Mouse (Mus musculus) bone marrow macrophage, adult 2 months (primary cell): ENCODE results near the gene Fkbp2. TPM values are rescaled to one million over a fixed set of nuclear protein-coding genes. Genes with fewer than 3 reads are reported as not detected.

Source experiments
- H3K27ac ChIP-seq: 2 replicates; pipeline ENCODE4 v1.5.1; 2012; ENCODE audit warnings: low read depth, low read length; ENCODE audit not compliant: insufficient read depth
- H3K4me1 ChIP-seq: 2 replicates; pipeline ENCODE4 v1.6.1; 2012; ENCODE audit warnings: low read length; ENCODE audit not compliant: control insufficient read depth, insufficient read depth
- H3K4me3 ChIP-seq: 2 replicates; pipeline ENCODE4 v1.5.1; 2012; ENCODE audit warnings: mild to moderate bottlenecking, low read length, moderate library complexity; ENCODE audit not compliant: insufficient read depth
- CTCF ChIP-seq: IDR thresholded peaks from 2 replicates; pipeline ENCODE4 v1.5.1; 2012; ENCODE audit warnings: low read depth, mild to moderate bottlenecking, low read length, moderate library complexity
- POLR2A ChIP-seq: IDR thresholded peaks from 2 replicates; pipeline ENCODE4 v1.6.1; 2012; ENCODE audit warnings: mild to moderate bottlenecking, low read depth, low read length, borderline replicate concordance
- polyA plus RNA-seq: library from polyadenylated mRNA; stranded (reverse); fragments of >200 nt; gene quantifications from 2 replicates; pipeline ENCODE4 v1.2.4, GENCODE M21; 2012; ENCODE audit not compliant: missing spikeins, insufficient read depth, insufficient read length

Gene Fkbp2
- polyA plus RNA-seq, 1 experiment, result 118 TPM

GRCm38 (mm10) chr19:6941372-6942248, 38.7 kb downstream of the Fkbp2 start, which contains the start of gene Bad:
Gene Bad (plus strand): TSS chr19:6941861.
- H3K27ac ChIP-seq, result peak within 1 kb of the TSS; percentile 97
- TF ChIP-seq CTCF, result no peak
- no peak; the same call in 1 of the 2 replicates for TF ChIP-seq POLR2A
- H3K4me3 ChIP-seq, result peak within 1 kb of the TSS; percentile 92
- peaks cover 10% of the 10 kb centered on the region for H3K4me1 ChIP-seq

GRCm38 (mm10) chr19:6940396-6941351, 39.6 kb downstream of the Fkbp2 start:
- H3K27ac ChIP-seq, result peak overlapping the region; percentile 57
- H3K4me1 ChIP-seq, result peaks cover 2% of the 10 kb centered on the region; the same call in 1 of the 2 replicates
- TF ChIP-seq POLR2A (no peak), CTCF (no peak)
- peak overlapping the region; percentile 92 for H3K4me3 ChIP-seq

GRCm38 (mm10) chr19:6939106-6940002, 40.9 kb downstream of the Fkbp2 start:
- no peak overlapping the region for H3K4me3 ChIP-seq
- TF ChIP-seq CTCF (no peak), POLR2A (no peak)
- H3K27ac ChIP-seq, result no peak overlapping the region

GRCm38 (mm10) chr19:6937541-6938465, 42.5 kb downstream of the Fkbp2 start:
- H3K27ac ChIP-seq, result no peak overlapping the region
- H3K4me3 ChIP-seq, result no peak overlapping the region
- TF ChIP-seq POLR2A, result no peak
- TF ChIP-seq CTCF, result no peak
- H3K4me1 ChIP-seq, result no peaks in the 10 kb centered on the region; the same call in 1 of the 2 replicates

More at GRCm38 (mm10) chr19:6939106-6940002, 40.9 kb downstream of the Fkbp2 start:
- H3K4me1 ChIP-seq, result peaks cover 2% of the 10 kb centered on the region; the same call in 1 of the 2 replicates

- TF ChIP-seq POLR2A (no peak), CTCF (peak; percentile 70)
- Histone ChIP-seq H3K4me1 (no peaks in the 10 kb centered on the region; the same call in 1 of the 2 replicates), H3K4me3 (no peak overlapping the region), H3K27ac (no peak overlapping the region)
Observed at GRCm38 (mm10) chr19:6936299-6936698, 44.0 kb downstream of the Fkbp2 start.

- peak within 1 kb of the TSS; percentile 45 for H3K4me3 ChIP-seq
Observed at GRCm38 (mm10) chr19:6934195-6934977, 45.9 kb downstream of the Fkbp2 start, which contains the start of gene Kcnk4. Gene Kcnk4 (minus strand): TSS chr19:6934515.

GRCm38 (mm10) chr19:6933436-6934194, 46.7 kb downstream of the Fkbp2 start:
- H3K4me3 ChIP-seq, result peak overlapping the region; percentile 45
- H3K4me1 ChIP-seq, result no peaks in the 10 kb centered on the region
- no peak overlapping the region for H3K27ac ChIP-seq
- TF ChIP-seq CTCF, result no peak
- no peak for TF ChIP-seq POLR2A

More at GRCm38 (mm10) chr19:6934195-6934977, 45.9 kb downstream of the Fkbp2 start, which contains the start of gene Kcnk4:
- Histone ChIP-seq H3K4me1 (no peaks in the 10 kb centered on the region), H3K27ac (no peak within 1 kb of the TSS)
- TF ChIP-seq CTCF (no peak), POLR2A (no peak)
